Comparison of ENCODE assay signal across 8 mouse cellular contexts in the genomic region with DNA sequence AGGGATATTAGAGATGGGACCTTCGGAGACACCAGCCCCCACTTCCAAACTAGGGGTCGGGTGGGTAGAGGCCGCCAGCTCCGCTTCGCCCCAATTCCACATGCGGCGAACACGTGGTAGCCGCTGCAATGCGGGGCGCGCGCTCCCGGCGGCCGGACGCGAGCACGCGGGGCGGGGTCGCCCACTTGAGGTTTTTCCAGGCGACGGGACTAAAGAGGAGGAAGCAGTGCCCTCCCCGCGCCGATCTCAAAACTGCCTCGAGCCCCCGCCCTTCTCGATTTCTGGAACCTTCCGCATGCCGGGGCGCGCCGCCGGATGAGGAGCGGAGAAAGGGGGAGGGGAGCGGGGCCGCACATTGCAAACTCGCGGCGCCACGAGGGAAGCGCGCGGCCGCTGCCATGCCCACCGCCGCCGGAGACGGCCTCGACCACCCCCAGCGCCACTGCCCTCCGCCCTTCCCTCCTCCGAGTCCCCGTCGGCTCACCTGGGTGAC. TPM values are rescaled to one million over a fixed set of nuclear protein-coding genes. Genes with fewer than 3 reads are reported as not detected.
DNase-seq lines count a peak whose midpoint lies in the region; ATAC-seq and TF ChIP-seq lines count a peak whose summit lies in the region.

No protein-coding gene starts in this region.

- DNase-seq in ES-E14 (ENCODE audit: low read depth, low spot score) = peak; percentile 57
- peak; percentile 94 for DNase-seq in cerebellum, adult 11-12 months
- peak; percentile 95 for DNase-seq in heart, postnatal 4 days
- DNase-seq in layer of hippocampus, adult 9-11 months = peak; percentile 94
- DNase-seq in ovary, postnatal 10 days (ENCODE audit: low spot score) = peak; percentile 64
- peak; percentile 80 to 81 for DNase-seq in thymus, postnatal 10 days (ENCODE audit: low spot score in 2 of 2)

- H3K9me3 ChIP-seq in ES-E14 (ENCODE audit: control insufficient read depth, insufficient read depth, low read depth, low read length) = no peaks in the 10 kb centered on the region
- H3K9me3 ChIP-seq in forebrain, embryonic 16.5 days (ENCODE audit: control insufficient read depth, low read length) = no peaks in the 10 kb centered on the region
- no peaks in the 10 kb centered on the region for H3K9me3 ChIP-seq in lung, embryonic 16.5 days (ENCODE audit: control insufficient read depth, low read length)

- H3K36me3 ChIP-seq in ES-E14 (ENCODE audit: control insufficient read depth, insufficient read depth, low read length, poor library complexity, severe bottlenecking) = peaks cover 19% of the 10 kb centered on the region
- H3K36me3 ChIP-seq in forebrain, embryonic 16.5 days (ENCODE audit: control insufficient read depth, insufficient read depth) = peaks cover 29% of the 10 kb centered on the region
- H3K36me3 ChIP-seq in lung, embryonic 16.5 days (ENCODE audit: control insufficient read depth, insufficient read depth, low read length) = peaks cover 30% of the 10 kb centered on the region

- peak overlapping the region; percentile 89 for H3K4me2 ChIP-seq in forebrain, embryonic 16.5 days (ENCODE audit: low read length)
- peak overlapping the region; percentile 90 for H3K4me2 ChIP-seq in lung, embryonic 16.5 days (ENCODE audit: low read depth, low read length)

- H3K27ac ChIP-seq in ES-E14 (ENCODE audit: insufficient read depth, low read depth, low read length, poor library complexity, severe bottlenecking) = peak overlapping the region; percentile 92
- H3K27ac ChIP-seq in forebrain, embryonic 16.5 days (ENCODE audit: low read length) = peak overlapping the region; percentile 98
- H3K27ac ChIP-seq in lung, embryonic 16.5 days (ENCODE audit: low read length) = peak overlapping the region; percentile 98

- peak overlapping the region; percentile 86 to 97 for H3K4me3 ChIP-seq in ES-E14 (ENCODE audit: insufficient read depth in 1 of 2, low read depth in 1 of 2, low read length in 2 of 2, poor library complexity in 1 of 2, severe bottlenecking in 1 of 2)
- peak overlapping the region; percentile 98 for H3K4me3 ChIP-seq in forebrain, embryonic 16.5 days (replicated peaks; ENCODE audit: low read length)
- peak overlapping the region; percentile 95 for H3K4me3 ChIP-seq in lung, embryonic 16.5 days (ENCODE audit: low read length)

- peaks cover 0 to 2% of the 10 kb centered on the region in 2 experiments; a peak in 1 of 4 replicates for H3K4me1 ChIP-seq in ES-E14 (ENCODE audit: control insufficient read depth in 2 of 2, insufficient read depth in 2 of 2, low read length in 2 of 2, poor library complexity in 1 of 2)
- H3K4me1 ChIP-seq in forebrain, embryonic 16.5 days (replicated peaks; ENCODE audit: control insufficient read depth, insufficient read depth, low read length) = peaks cover 36% of the 10 kb centered on the region
- H3K4me1 ChIP-seq in lung, embryonic 16.5 days (replicated peaks; ENCODE audit: control insufficient read depth, insufficient read depth, low read length) = peaks cover 20% of the 10 kb centered on the region

- peak overlapping the region; percentile 99 for H3K9ac ChIP-seq in ES-E14 (ENCODE audit: insufficient read depth, low read depth, low read length, poor library complexity, severe bottlenecking)
- peak overlapping the region; percentile 99 for H3K9ac ChIP-seq in forebrain, embryonic 16.5 days (replicated peaks; ENCODE audit: low read depth, low read length)
- peak overlapping the region; percentile 100 for H3K9ac ChIP-seq in lung, embryonic 16.5 days (ENCODE audit: low read length)

- no peaks in the 10 kb centered on the region for H3K27me3 ChIP-seq in forebrain, embryonic 16.5 days (replicated peaks; ENCODE audit: control insufficient read depth, insufficient read depth, low read length)
- H3K27me3 ChIP-seq in lung, embryonic 16.5 days (ENCODE audit: control insufficient read depth, insufficient read depth, low read depth, low read length) = no peaks in the 10 kb centered on the region

- WGBS in forebrain, embryonic 16.5 days = under 1% methylated on average over 52 of the region's 57 CpGs
- 0% methylated on average over 56 of the region's 57 CpGs for WGBS in lung, embryonic 16.5 days

- ATAC-seq in forebrain, embryonic 16.5 days = peak; percentile 21
- ATAC-seq in lung, embryonic 16.5 days (ENCODE audit: low read depth) = peak; percentile 66

- in situ Hi-C loops in ES-E14 (cut with MboI; ENCODE audit: low sequenced_read_pairs in 2 of 2, unreplicated experiment in 2 of 2) = no loop called here

TF ChIP-seq in ES-E14, 5 proteins besides CTCF, POLR2A, EP300 and RAD21:
- TF ChIP-seq CHD2 (IDR thresholded peaks at IDR 0.05; ENCODE audit: low read depth, low read length) = no peak
- no peak for TF ChIP-seq ZC3H11A (IDR thresholded peaks at IDR 0.05; ENCODE audit: borderline replicate concordance, low read depth, low read length)
- TF ChIP-seq HCFC1 (IDR thresholded peaks at IDR 0.05; ENCODE audit: borderline replicate concordance, insufficient read depth, low read length) = 0 out of 2 replicates have a peak, but pooled peaks have one; percentile 43
- no peak for TF ChIP-seq MAFK (IDR thresholded peaks at IDR 0.05; ENCODE audit: insufficient read depth, low read depth, low read length)
- no peak for TF ChIP-seq ZNF384 (IDR thresholded peaks at IDR 0.05; ENCODE audit: low read depth, low read length)

RNA-seq across cellular contexts. Expression of a gene that starts 0.5 kb away (rescaled TPM):
- total RNA-seq in ES-E14 (2012; rRNA removed) = 407 and 469 TPM in 2 replicates
- polyA plus RNA-seq in forebrain, embryonic 16.5 days (2015; fragmentation: Nextera tagmentation; extraction: Ambion mirVana) = 399 TPM in 2 replicates
- 100 to 1,000 TPM; 239 to 255 TPM for total RNA-seq in heart, postnatal 4 days (2021)
- polyA plus RNA-seq in lung, embryonic 16.5 days (2015; fragmentation: Nextera tagmentation; extraction: Ambion mirVana) = 336 and 340 TPM in 2 replicates

RNA-seq across cellular contexts. Expression of a gene that starts 24.8 kb away (rescaled TPM):
- 22.6 and 25.2 TPM in 2 replicates for total RNA-seq in ES-E14 (2012; rRNA removed)
- 16.4 and 17.2 TPM in 2 replicates for polyA plus RNA-seq in forebrain, embryonic 16.5 days (2015; fragmentation: Nextera tagmentation; extraction: Ambion mirVana)
- 10 to 100 TPM; 26.8 to 28.2 TPM for total RNA-seq in heart, postnatal 4 days (2021)
- 38.7 and 42.6 TPM in 2 replicates for polyA plus RNA-seq in lung, embryonic 16.5 days (2015; fragmentation: Nextera tagmentation; extraction: Ambion mirVana)

RNA-seq across cellular contexts. Expression of a gene that starts 48.4 kb away (rescaled TPM):
- 25.6 and 44.0 TPM in 2 replicates for total RNA-seq in ES-E14 (2012; rRNA removed)
- 14.4 and 14.6 TPM in 2 replicates for polyA plus RNA-seq in forebrain, embryonic 16.5 days (2015; fragmentation: Nextera tagmentation; extraction: Ambion mirVana)
- 100 to 1,000 TPM; 105 to 121 TPM for total RNA-seq in heart, postnatal 4 days (2021)
- polyA plus RNA-seq in lung, embryonic 16.5 days (2015; fragmentation: Nextera tagmentation; extraction: Ambion mirVana) = 217 and 246 TPM in 2 replicates

RNA-seq across cellular contexts. Expression of a gene that starts 58.6 kb away (rescaled TPM):
- total RNA-seq in ES-E14 (2012; rRNA removed) = 1.0 and 1.2 TPM in 2 replicates
- 10.5 and 12.6 TPM in 2 replicates for polyA plus RNA-seq in forebrain, embryonic 16.5 days (2015; fragmentation: Nextera tagmentation; extraction: Ambion mirVana)
- 10 to 100 TPM; 33.4 to 36.0 TPM for total RNA-seq in heart, postnatal 4 days (2021)
- 43.0 and 46.3 TPM in 2 replicates for polyA plus RNA-seq in lung, embryonic 16.5 days (2015; fragmentation: Nextera tagmentation; extraction: Ambion mirVana)

Comparison
In these comparisons a context has a peak if more than half of its experiments do, and no peak if none do; other contexts are left out.
1. Peak in every context shown above with its lines: DNase-seq, ATAC-seq, H3K4me3 ChIP-seq and H3K27ac ChIP-seq.